In the genomic region with DNA sequence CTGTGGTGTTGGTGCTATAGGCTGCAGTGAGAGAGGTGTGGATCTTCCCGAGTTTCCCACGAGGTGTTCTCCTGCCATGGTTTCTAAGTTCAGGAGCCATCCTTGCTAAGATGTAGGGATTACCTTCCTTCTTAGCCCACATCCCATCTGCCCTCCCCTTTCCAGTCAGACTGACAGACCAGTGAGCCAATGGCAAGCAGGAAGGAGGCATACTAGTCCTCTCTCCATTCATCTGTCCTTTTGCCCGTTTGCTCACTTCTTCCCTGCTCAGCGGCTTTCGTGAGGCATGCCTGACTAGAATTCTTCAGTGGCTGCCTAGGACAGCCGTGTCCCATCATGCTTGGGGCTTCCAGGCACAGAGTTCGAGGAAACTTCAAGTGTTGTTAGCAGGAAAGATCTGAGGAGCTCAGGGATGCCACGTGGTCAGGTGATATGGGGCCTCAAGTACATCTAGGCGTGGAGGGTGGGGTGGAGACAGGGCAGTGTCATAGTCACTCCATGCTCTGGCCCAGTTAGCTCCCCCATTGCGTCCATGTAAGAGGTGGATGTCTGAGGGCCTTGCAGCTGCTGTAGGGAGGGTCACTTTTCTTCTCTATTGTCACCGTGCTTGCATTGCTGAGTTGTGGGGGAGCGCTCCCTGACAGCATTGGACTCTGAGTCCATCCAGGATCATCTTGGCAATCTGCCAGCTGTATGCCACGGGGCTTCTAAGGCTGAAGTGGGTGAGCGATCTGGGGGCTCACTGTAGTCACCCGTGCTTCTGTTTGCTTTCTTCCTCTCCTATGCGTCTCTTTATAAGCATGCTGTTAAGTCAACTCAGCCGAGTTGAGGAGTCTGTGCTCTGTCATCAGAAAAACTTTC, we compare ENCODE assay signal across 11 mouse cellular contexts. TPM values are rescaled to one million over a fixed set of nuclear protein-coding genes. Genes with fewer than 3 reads are reported as not detected.
DNase-seq lines count a peak whose midpoint lies in the region; ATAC-seq and TF ChIP-seq lines count a peak whose summit lies in the region.
"Had no signal": no experiment of that assay in that cellular context is flagged by ENCODE, and none has a peak within 500 bp of the region (broad histone marks: within the 10 kb centered on the region; RNA-seq: fewer than 3 reads in every experiment).

No protein-coding gene starts in this region.

- DNase-seq in kidney, adult 8-10 months = no peak
- DNase-seq in R1 (ENCODE audit: low read depth, low spot score) = peak; percentile 44
- peak; percentile 52 for DNase-seq in brain, embryonic 14.5 days (ENCODE audit: low read depth)
- DNase-seq in kidney, postnatal 4 days = peak; percentile 60 to 68
- DNase-seq in cerebellum, adult 9-10 months = no peak
- DNase-seq: cerebellum, adult 11 months had no signal

- H3K9ac ChIP-seq in kidney, embryonic 14.5 days (ENCODE audit: low read depth, low read length) = no peak overlapping the region
- H3K9ac ChIP-seq: embryonic facial prominence, embryonic 13.5 days; heart, embryonic 13.5 days; liver, embryonic 14.5 days had no signal

- no peak for TF ChIP-seq POLR2A in brain, embryonic 14.5 days (IDR thresholded peaks at IDR 0.05; ENCODE audit: borderline replicate concordance, extremely low read depth, insufficient read depth, insufficient read length, poor library complexity, severe bottlenecking)

- H3K27ac ChIP-seq in kidney, embryonic 14.5 days (ENCODE audit: low read depth, low read length) = no peak overlapping the region
- H3K27ac ChIP-seq: embryonic facial prominence, embryonic 13.5 days; heart, embryonic 13.5 days; liver, embryonic 14.5 days had no signal

- no peaks in the 10 kb centered on the region for H3K27me3 ChIP-seq in kidney, embryonic 14.5 days (ENCODE audit: control insufficient read depth, insufficient read depth, low read length)
- H3K27me3 ChIP-seq: embryonic facial prominence, embryonic 13.5 days; heart, embryonic 13.5 days had no signal

- TF ChIP-seq CTCF in brain, embryonic 14.5 days (IDR thresholded peaks at IDR 0.05; ENCODE audit: borderline replicate concordance, extremely low read depth, insufficient read depth, insufficient read length) = no peak

- H3K36me3 ChIP-seq in kidney, embryonic 14.5 days (ENCODE audit: control insufficient read depth, insufficient read depth, low read length) = no peaks in the 10 kb centered on the region
- H3K36me3 ChIP-seq: embryonic facial prominence, embryonic 13.5 days; heart, embryonic 13.5 days had no signal

- WGBS in kidney, embryonic 14.5 days = 66% methylated on average over 17 of the region's 17 CpGs

- peak; percentile 43; the same call in 1 of the 2 replicates for ATAC-seq in kidney, embryonic 14.5 days (ENCODE audit: low FRiP score, low TSS enrichment)
- no peak for ATAC-seq in inflammation-experienced regulatory T-cells, adult 6 months

- no peak overlapping the region for H3K4me3 ChIP-seq in kidney, embryonic 14.5 days (ENCODE audit: low read length)
- H3K4me3 ChIP-seq: embryonic facial prominence, embryonic 13.5 days; heart, embryonic 13.5 days had no signal

- H3K4me1 ChIP-seq in kidney, embryonic 14.5 days (ENCODE audit: control insufficient read depth, insufficient read depth, low read length) = peaks cover 4% of the 10 kb centered on the region; the same call in 1 of the 2 replicates

- no peak overlapping the region for H3K4me2 ChIP-seq in kidney, embryonic 14.5 days (replicated peaks; ENCODE audit: low read depth, low read length)
- H3K4me2 ChIP-seq: embryonic facial prominence, embryonic 13.5 days; heart, embryonic 13.5 days had no signal

- no peaks in the 10 kb centered on the region for H3K9me3 ChIP-seq in kidney, embryonic 14.5 days (ENCODE audit: control insufficient read depth, low read length)
- H3K9me3 ChIP-seq: embryonic facial prominence, embryonic 13.5 days; heart, embryonic 13.5 days had no signal

RNA-seq across cellular contexts. Expression of gene Agap1, which starts 34.7 kb away (rescaled TPM):
- 12.1 and 19.3 TPM in 2 replicates for polyA plus RNA-seq in kidney, embryonic 14.5 days (2014; fragmentation: Nextera tagmentation; extraction: Ambion mirVana)
- 58.0 and 145 TPM in 2 replicates for polyA plus RNA-seq in brain, embryonic 14.5 days (2012; rRNA removed)
- under 1 TPM in 2 of 3 experiments, not detected in 1; 0.08 to 0.28 TPM for polyA plus RNA-seq in inflammation-experienced regulatory T-cells, adult 6 months (2017; shearing (Covaris generic))

Comparison
In these comparisons a context has a peak if more than half of its experiments do, and no peak if none do; other contexts are left out.
1. DNase-seq: peak in R1 (single experiment), brain, embryonic 14.5 days (single experiment) and kidney, postnatal 4 days (2 of 2); none in kidney, adult 8-10 months (0 of 2) and cerebellum, adult 9-10 months (single experiment).
2. RNA of gene Agap1, which starts 34.7 kb away (polyA plus RNA-seq): 58.0 to 145 TPM in brain, embryonic 14.5 days and 12.1 to 19.3 TPM in kidney, embryonic 14.5 days; 0.08 to 0.28 TPM in inflammation-experienced regulatory T-cells, adult 6 months; every median in the first group is over 10 times any median in the second.